Mouse (Mus musculus): Measurements from ENCODE around the gene Lrfn3.

Gene Lrfn3

DNA sequence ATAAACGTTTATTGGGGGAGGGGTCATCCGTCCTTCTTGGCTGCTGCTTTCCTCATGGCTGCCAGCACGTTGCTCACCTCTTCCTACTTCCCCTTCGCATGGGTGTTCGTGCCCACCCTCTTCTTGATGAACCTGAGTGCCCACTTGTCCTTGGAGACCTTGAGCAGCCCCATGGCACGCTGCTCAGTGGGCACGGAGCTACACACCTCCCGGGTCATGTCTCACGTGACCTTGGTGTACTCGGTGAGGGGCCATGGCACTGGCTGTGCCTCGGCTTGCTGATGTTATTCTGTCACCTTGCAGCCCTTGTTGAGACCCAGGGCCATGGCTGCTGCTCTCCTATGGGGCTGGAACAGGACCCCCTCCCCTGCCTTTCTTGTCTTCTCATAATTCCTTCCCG lies 52.4 kb downstream of the Lrfn3 start:
- no peak for DNase-seq

DNA sequence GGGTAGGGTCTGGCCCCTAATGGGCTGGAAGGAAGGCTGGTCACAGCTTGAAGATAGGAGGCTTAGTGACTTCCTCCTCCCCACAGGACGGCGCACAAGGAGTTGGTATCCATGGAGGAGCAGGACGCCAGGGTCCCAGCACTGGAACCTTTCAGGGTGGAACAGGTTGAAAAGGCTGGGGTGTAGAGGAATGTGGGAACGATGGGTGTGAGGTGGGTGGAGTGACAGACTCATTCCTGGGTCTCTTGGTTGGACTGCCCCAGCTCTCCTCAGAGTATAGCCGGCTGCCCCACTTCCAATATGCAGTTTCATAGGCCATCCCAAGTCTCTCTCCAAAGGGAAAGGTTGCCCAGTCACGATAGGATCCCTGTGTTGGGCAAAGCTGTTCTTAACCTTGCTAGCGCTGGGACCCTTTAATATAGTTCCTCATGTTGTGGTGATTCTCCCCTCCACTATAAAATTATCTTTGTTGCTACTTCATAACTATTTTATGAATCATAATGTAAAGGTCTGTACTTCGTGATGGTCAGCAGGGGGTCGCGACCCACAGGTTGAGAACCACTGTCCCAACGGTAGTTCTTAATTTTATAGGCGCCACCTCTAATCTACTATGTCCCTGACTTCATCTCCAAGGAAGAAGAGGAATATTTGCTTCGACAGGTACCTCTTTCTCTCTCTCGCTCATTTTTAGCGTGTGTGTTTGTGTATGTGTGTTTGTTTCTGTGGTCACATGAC lies 53.0 kb downstream of the Lrfn3 start:
- no peak for DNase-seq

GRCm38 (mm10) chr7:30308076-30309005 lies 54.2 kb downstream of the Lrfn3 start, which contains the start of gene Alkbh6:
TSS of gene Alkbh6 (plus strand) at chr7:30308717.
- DNase-seq: peak; percentile 88 to 94

GRCm38 (mm10) chr7:30306083-30306779 lies 56.3 kb downstream of the Lrfn3 start:
- DNase-seq: no peak
